Mouse (Mus musculus): Measurements from ENCODE around the gene Rnase4.

- TF ChIP-seq CTCF (IDR thresholded peaks at IDR 0.05; ENCODE audit: low read depth), result no peak
- TF ChIP-seq EP300 (IDR thresholded peaks at IDR 0.05; ENCODE audit: low read depth), result no peak
Measured at GRCm38 (mm10) chr14:51128775-51129623, 38.1 kb downstream of the Rnase4 start.
